Mouse (Mus musculus): ENCODE results near the gene Arnt2.

The Arnt2 gene

DNA sequence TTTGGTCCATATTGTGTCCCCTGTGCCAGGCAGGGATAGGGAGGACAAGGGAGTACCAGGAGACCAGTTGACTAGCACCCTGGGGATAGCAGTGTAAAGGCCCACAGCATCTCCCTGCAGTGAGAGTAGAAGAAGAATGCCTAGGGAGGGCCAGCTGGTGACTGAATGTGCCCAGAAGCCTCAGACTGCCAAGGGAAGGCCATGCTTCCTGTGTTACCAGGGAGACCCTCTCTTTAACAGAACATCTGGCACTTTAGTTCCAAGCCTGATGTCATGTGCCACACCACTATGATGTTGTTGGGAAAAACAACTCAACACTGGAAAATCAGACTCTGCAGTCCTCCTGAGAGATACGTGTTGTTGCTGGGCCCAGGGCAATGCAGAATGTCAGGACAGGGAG, 12.7 kb downstream of the Arnt2 start:
- DNase-seq (ENCODE audit: low read depth) = no peak

GRCm38 (mm10) chr7:84396581-84396980, 13.4 kb downstream of the Arnt2 start:
- DNase-seq (ENCODE audit: low read depth) = no peak

- no peak for DNase-seq (ENCODE audit: low read depth)
These were observed 22.1 kb downstream of the Arnt2 start for GRCm38 (mm10) chr7:84387826-84388225.

GRCm38 (mm10) chr7:84386472-84386871, 23.5 kb downstream of the Arnt2 start:
- DNase-seq (ENCODE audit: low read depth) = no peak

DNA sequence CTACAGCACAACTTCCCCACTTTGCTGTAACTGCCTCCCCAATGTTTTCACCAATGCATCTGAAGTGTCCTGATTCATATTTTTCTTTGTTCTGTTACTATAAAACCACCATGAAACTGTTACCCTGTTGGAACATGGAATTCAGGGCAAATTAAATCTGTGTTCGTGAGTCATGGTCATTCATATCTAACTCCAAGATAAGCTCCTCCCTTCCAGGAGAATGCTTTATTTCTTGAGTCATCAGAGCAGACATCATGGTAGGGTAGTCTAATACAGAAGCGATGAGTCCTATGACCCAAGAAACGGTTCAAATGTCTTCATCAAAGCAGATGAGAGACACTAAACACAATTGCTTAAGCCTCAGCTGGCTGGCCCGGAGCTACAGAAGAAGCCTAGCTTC, 25.2 kb downstream of the Arnt2 start:
- no peak for DNase-seq (ENCODE audit: low read depth)

GRCm38 (mm10) chr7:84384086-84384485, 25.9 kb downstream of the Arnt2 start:
- no peak for DNase-seq (ENCODE audit: low read depth)

GRCm38 (mm10) chr7:84382346-84382745, 27.6 kb downstream of the Arnt2 start:
- no peak for DNase-seq (ENCODE audit: low read depth)

DNA sequence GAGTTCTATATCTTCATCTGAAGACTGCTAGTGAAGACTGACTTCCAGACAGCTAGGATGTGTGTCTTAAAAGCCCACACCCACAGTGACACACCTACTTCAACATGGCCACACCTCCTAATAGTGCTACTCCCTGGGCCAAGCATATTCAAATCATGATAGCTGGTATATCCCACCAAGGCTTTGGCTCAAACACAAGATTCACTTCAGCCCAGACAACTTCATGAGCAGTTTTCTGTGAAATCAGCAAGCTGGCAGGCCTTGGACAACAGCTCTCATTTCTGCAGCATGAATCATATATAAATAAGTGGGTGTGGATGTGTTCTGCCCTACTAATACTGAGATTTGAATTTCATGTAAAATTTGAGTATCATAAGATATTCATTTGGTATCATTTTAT, 29.2 kb downstream of the Arnt2 start:
- DNase-seq (ENCODE audit: low read depth) = no peak

- DNase-seq (ENCODE audit: low read depth) = no peak
These were observed 32.6 kb downstream of the Arnt2 start for GRCm38 (mm10) chr7:84377330-84377729.

- no peak for DNase-seq (ENCODE audit: low read depth)
These were observed 36.3 kb downstream of the Arnt2 start for GRCm38 (mm10) chr7:84373691-84374090.

- DNase-seq (ENCODE audit: low read depth) = no peak
These were observed 37.1 kb downstream of the Arnt2 start for GRCm38 (mm10) chr7:84372871-84373270.

- DNase-seq (ENCODE audit: low read depth) = no peak
These were observed 37.7 kb downstream of the Arnt2 start for GRCm38 (mm10) chr7:84372280-84372679.

DNA sequence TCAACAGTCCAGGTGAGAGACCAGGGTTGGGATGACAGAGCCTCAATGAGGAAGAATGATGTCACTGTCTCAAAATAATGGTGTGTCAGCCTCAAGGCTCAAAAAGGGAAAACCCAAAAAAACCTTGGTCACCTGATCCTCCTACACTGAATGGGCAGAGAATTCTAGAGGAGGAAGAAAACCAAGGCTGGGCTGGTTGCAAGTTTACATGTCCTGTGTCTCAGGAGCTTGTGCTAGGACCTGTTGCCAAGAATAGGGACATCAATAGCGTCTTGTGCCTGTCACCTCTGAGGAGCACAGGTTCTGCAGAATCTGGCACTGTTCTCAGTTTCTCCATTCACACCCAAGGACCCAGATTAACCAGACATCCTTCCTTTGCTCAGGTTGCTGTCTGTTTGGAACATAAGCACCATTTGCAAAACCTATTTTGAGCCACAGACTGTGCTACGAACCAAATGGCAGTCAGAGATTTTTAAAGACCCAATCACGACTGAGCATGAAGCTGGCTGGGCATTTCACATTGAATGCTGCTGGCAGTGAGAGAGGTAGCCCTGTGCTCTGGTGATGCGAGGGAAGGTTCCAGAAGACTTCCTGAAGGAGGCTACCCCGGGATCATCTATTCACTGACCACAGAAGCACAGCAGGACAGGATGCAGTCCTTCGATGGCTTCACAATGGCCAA, 38.9 kb downstream of the Arnt2 start:
- no peak for DNase-seq (ENCODE audit: low read depth)

- DNase-seq (ENCODE audit: low read depth) = no peak
These were observed 43.7 kb downstream of the Arnt2 start for GRCm38 (mm10) chr7:84366251-84366650.

GRCm38 (mm10) chr7:84362711-84363110, 47.3 kb downstream of the Arnt2 start:
- DNase-seq (ENCODE audit: low read depth) = no peak

GRCm38 (mm10) chr7:84361086-84361684, 48.8 kb downstream of the Arnt2 start:
- no peak for DNase-seq (ENCODE audit: low read depth)

DNA sequence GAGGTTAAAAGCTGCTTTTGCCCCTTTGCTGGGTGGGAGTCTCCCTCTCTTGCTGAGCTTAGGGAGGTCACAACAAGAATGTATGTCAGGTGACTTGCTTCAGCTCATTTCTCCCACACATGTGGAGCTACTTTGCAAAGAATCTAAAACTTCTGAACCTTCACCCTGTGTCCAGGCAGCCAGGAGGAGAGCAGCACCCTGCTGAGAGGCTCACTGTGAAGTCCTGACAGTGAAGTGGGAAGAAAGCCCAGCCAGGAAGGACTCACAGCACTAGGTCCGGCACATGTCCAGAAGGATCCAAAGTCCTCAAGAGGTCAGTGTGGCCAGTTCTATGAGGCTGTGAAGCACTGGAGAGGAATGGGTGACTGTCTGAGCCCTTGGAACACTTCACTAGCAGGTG, 51.5 kb downstream of the Arnt2 start:
- DNase-seq (ENCODE audit: low read depth) = no peak

- DNase-seq (ENCODE audit: low read depth) = peak; percentile 28
These were observed 54.1 kb downstream of the Arnt2 start for GRCm38 (mm10) chr7:84355619-84356570.

- DNase-seq (ENCODE audit: low read depth) = no peak
These were observed 55.1 kb downstream of the Arnt2 start for GRCm38 (mm10) chr7:84354890-84355289.

DNA sequence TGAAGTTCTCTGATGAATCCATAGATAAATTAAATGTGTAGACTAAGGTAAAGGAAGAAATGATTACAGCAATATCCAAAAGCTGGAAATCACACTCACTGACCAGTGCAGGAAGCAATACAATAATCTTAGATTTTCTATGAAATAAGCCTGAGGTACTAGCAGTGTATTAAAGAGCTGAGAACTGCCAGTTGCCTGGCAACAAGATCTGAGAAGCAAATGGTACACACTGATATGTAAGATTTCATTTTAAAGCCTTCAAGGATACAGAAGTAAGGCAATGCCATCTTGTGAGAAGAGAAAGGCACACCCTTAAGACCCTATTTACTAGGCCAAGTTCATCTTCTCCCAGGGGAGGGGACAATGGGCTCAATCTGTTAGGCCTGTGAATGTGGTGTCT, 59.4 kb downstream of the Arnt2 start:
- DNase-seq (ENCODE audit: low read depth) = no peak

DNA sequence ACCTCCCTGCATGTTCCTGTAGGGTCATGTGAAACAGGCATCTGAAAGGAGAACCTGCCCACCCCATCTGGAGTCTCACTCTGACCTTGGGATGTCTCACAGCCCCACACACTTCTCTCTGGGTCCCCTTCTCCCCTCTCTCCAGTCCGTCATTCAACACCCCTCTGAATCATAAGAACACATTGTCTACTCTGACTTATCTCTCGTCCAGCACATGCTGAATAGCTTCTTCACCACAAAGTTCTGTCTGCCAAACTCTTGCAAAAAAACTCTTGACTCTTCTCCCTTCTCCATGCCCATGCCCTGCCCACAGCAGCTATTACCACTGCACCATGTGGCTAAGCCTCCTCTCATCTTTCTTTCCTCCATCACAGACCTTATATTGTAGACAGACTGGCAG, 60.0 kb downstream of the Arnt2 start:
- DNase-seq (ENCODE audit: low read depth) = no peak

DNA sequence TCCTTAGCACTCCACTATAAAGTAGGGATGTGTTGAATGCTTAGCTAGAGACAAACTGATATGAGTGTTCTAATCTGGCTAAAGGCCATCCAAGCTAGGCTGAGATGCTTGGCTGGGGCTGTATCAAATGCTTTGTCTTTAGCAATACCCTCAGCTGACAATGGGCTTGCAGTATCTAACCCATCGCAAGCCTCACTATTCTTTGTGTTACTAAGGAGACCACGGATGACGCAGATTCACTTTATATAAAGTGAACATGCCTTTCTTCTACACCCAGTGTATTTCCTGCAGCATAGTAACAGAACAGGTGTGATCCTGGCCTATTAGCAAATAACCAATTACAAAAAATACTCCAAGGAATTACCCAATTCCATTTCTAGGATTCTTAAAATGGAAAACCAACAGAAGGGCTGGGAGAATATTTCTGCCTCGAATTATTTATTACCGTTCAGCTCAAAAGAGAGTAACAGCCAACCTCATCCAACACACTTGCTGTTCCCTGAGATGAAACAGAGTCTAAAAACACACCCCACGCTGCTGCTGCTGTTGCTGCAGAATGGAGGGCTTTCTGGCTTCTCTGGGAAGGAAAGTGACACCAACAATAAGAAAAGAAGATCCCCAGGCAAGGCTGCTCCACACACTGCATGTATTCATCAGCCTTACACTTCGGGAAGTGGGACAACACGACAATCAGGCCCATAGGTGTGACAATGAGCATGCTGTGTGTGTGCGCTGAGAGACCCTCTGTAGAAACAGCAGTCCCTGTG, 61.6 kb downstream of the Arnt2 start:
- DNase-seq (ENCODE audit: low read depth) = no peak
